ENCODE assay signal across 22 mouse cellular contexts in the genomic region with DNA sequence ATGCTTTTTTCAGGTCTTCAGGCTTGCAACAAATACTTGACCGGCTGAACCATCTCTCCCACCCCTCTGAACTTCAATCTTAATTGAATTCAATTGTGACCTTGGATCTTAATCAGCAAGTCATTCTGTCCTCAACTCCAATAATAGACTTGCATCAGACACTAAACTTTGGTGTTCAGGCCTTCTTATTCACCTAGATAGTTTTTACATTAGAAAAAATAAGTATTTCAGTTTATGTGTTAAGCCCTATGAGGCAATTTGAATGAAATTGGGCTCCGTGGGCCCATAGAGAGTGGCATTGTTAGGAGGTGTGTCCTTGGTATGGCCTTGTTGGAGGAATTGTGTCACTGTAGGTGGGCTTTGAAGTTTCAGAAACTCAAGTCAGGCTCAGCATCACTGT.
"Had no signal": no experiment of that assay in that cellular context is flagged by ENCODE, and none has a peak within 500 bp of the region (broad histone marks: within the 10 kb centered on the region; RNA-seq: fewer than 3 reads in every experiment).

No protein-coding gene starts in this region.

- DNase-seq: gastrocnemius, postnatal 14 days; gastrocnemius, postnatal 36 days; heart, adult 18-20 months; heart, postnatal 10 days; heart, postnatal 4 days; kidney, adult 18-20 months; kidney, adult 8-10 months; kidney, postnatal 10 days; kidney, postnatal 25 days; kidney, postnatal 4 days; left cerebral cortex, postnatal 4 days had no signal

- H3K4me3 ChIP-seq: heart, embryonic 10.5 days; heart, embryonic 12.5 days; hindbrain, embryonic 10.5 days; hindbrain, embryonic 12.5 days; intestine, embryonic 15.5 days; layer of hippocampus, adult 2 months; limb, embryonic 13.5 days; limb, embryonic 15.5 days; liver, embryonic 12.5 days had no signal

- H3K27ac ChIP-seq: heart, embryonic 10.5 days; hindbrain, embryonic 10.5 days; hindbrain, embryonic 12.5 days; hindbrain, embryonic 14.5 days; intestine, embryonic 15.5 days; layer of hippocampus, adult 2 months; limb, embryonic 13.5 days; limb, embryonic 15.5 days; liver, embryonic 12.5 days; liver, embryonic 14.5 days had no signal

- H3K9me3 ChIP-seq: heart, embryonic 10.5 days; hindbrain, embryonic 10.5 days; hindbrain, embryonic 12.5 days; intestine, embryonic 15.5 days; limb, embryonic 13.5 days; limb, embryonic 15.5 days; liver, embryonic 12.5 days had no signal

- H3K27me3 ChIP-seq: intestine, embryonic 15.5 days; limb, embryonic 13.5 days; limb, embryonic 15.5 days; liver, embryonic 12.5 days had no signal

- H3K36me3 ChIP-seq: heart, embryonic 10.5 days; heart, embryonic 12.5 days; hindbrain, embryonic 10.5 days; hindbrain, embryonic 12.5 days; intestine, embryonic 15.5 days; limb, embryonic 15.5 days; liver, embryonic 12.5 days had no signal

- H3K4me1 ChIP-seq: heart, embryonic 12.5 days; intestine, embryonic 15.5 days; limb, embryonic 15.5 days; liver, embryonic 12.5 days had no signal

- H3K9ac ChIP-seq: heart, embryonic 12.5 days; hindbrain, embryonic 12.5 days; hindbrain, embryonic 14.5 days; intestine, embryonic 15.5 days; limb, embryonic 13.5 days; limb, embryonic 15.5 days; liver, embryonic 12.5 days; liver, embryonic 14.5 days had no signal
